Mouse (Mus musculus) cerebellum, adult 11-12 months (tissue): ENCODE results near the gene Stk11.

ENCODE experiments used
- DNase-seq: peaks from one replicate; pipeline ENCODE4 v3.0.0; 2022

The Stk11 gene

DNA sequence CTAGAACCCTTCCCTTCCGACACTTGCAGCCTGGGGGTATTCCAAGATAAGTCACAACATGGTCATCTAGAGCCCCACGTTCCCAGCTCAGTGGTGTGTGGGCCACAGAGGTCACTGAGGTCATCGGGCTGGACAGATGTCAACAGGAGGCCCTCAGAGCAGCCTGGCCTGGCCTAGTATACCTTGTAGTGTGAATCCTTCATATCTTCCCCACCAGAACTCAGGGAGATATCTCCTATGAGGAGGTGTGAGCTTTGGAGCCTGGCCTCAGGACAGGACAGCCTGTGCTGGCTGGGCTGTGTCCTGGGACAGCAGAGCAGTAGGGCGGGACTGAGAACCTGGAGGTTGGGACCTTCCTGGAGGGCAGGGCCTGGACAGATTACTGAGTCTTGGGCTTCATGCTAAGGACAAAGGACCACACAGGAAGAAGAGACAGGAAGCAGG lies 31.0 kb downstream of the Stk11 start:
- DNase-seq: no peak

DNA sequence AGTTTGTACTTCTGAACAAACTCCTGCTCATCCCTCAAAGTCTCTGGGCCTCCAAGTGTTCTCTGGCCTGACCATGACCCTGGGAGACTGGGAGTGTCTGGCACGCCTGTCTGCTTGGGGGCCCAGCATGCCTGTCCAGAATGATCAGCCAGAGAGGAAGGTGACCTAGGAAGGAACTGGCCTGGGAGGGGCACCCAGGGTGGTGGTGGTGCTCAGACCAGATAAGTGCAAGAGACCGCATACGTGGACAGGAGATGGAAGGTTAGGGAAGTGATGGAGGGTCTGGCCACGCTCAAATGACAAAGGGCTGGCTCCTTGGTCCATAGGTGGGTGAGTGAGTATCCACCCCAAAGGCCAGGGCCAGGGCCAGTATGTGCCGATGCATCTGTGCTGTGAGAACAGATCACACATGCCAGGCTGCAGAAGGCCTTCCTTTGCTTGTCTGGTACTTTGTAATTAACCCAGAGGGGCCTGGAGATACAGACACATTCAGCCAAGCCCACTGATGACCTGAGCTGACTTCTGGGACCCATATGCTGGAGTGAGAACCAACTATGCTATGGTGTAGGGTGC lies 31.6 kb downstream of the Stk11 start:
- DNase-seq: no peak

DNA sequence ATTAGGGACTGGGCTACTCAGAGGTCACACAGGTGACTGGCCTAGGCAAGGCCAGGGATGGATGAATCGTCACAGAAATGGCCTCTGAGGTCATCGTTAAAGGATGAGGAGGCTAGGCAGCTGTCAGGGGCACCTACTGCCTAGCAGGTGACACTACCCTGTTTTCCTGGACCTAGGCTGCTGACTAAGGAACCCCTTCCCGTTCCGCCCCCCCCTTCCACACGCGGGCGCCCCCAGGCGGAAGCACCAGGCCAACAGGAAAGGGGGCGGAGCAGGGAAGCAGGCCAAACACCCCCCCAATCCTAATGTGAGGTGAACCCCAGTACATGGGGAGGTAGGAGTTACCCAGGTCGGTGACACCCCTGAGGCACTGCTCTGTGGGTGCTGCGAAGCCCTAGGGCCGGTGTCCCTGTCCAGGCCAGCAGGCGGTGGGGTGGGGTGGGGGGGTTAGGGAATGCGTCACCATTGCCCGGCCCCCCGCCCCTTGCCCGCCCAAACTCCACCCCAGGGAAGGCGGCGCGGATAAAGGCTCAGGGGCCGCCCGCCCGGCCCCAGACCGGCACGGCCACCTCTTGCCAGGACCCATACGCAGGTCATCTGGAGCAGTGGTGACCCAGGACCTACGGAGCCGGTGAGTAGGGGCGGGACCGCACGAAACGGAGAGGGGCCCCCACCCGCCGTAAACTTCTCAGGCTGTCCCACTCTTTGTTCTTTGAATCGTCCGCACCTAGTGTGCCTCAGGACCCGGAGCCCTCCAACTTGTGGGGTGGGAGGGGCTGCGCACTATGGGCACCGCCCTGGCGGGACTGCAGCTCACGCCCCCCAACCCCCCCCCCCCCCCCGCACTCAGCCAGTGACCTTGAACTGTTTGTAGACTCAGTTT lies 32.4 kb downstream of the Stk11 start, which contains the start of gene Midn:
Gene Midn (plus strand): TSS at position 554 of the 883 bp plus-strand sequence.
- peak; percentile 85 for DNase-seq

DNA sequence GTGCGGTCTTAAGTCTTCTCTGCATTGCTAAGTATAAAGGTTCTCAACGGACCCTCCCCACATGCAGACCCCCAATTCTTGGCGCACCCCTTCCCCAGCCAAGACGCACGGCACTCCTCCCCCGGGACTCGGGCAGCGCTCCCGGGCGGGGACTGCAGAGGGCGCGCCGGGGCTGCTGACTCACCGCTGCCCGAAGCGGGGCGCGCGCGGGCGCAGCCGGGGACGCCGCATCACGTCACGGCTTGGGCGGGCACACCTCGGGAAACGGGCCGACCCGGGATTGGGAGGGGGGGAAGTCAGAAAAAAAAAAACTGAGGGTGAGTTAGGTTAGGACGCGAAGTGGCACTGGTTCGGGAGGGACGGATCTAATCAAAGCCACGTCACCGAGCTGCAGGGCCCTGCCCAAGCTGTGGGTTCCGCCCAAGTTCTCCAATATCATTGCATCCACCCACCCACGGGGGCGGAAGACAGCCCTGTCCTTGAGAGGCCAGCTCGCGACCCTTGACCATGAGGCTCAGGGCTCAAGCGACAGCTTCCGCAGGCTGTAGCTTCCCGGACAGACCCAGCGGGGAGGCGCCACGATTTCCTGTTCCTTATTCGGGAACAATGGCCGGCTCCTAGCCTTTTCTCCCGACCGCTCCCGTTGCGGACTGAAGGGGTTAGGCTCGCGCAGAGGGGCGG lies 33.1 kb downstream of the Stk11 start:
- peak; percentile 95 for DNase-seq

DNA sequence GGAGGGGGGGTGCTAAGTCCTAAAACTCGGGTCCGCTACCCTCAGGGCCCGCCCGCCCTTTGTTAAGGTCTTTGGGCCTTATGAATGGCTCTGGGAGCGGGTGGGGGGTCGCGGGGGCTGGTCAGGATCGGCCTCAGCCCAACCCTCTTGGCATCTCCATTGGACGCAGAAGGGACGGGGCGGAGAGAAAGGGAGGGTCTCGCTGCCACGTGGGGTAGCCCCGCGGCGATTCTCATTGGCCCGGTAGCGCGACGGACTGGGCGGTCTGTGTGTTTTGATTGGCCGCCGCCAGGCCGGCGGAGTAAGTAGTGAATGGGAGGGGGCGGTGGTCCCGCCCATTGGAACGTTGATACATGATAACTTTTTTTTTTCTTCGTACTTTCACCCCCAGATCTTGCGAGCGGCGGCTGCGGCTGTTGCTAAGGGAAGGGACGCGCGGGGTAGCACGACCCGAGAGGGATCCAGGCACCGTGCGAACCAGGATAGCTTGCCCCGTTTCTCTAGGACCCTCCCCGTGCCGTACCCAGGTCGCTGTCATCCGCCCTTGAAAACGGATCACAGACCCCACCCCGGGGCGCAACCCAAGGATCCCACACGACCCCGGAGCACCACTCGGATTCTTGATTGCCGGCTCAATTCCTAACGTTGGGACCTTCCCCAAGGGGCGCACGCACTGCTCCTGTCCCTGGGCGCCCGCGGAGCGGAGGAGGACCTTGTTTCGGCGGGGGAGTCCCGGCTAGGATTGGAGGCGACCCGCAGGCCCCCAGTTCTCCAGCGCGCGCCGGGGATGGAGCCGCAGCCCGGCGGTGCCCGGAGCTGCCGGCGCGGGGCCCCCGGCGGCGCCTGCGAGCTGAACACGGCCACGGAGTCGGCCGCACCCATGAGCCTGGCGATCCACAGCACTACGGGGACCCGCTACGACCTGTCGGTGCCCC lies 34.0 kb downstream of the Stk11 start:
- peak; percentile 98 for DNase-seq

DNA sequence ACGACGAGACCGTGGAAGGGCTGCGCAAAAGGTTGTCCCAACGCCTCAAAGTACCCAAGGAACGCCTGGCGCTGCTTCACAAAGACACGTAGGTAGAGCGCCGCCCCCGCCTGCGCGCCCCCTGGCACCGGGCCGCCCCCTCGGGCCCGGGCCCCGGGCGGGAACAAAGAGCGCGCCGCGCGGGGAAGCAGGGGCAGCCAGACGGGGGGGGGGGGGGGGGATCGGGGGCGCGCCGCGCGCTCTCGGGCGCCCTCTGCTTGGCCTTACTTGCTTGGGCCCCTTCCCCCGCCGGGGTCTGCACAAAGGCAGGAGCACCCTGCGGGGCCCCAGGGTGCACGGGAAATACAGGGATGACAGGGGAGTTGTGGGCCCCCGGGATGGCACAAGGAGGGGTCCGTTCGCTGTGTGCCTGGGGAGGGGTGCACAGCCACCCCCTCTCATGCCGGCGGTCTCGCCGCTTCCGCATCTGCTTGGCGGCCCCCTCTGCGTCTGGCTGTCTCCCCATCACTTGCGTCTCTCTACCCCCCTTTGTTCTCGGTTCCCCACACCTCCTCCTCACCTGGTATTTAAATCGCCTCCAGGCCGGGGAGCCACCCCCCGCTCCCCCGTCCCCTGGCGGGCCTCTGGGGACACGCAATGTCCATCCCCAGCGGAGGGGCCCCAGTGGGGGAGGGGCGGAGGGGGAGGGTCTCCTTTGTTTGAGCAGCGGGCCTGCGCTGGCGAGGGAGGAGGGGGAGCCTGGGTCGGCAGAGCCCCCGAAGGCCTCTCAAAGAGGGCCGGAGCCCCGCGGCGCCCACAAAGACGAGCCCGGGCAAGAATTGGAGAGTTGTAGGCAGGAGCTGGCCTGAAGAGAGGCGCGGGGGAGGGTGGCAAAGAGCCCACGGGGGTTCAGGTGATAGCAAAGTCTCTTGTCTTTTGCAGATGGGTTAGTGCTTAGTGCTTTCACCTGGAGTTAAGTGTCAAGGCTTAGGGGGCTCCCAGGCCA lies 34.9 kb downstream of the Stk11 start:
- peak; percentile 84 for DNase-seq

DNA sequence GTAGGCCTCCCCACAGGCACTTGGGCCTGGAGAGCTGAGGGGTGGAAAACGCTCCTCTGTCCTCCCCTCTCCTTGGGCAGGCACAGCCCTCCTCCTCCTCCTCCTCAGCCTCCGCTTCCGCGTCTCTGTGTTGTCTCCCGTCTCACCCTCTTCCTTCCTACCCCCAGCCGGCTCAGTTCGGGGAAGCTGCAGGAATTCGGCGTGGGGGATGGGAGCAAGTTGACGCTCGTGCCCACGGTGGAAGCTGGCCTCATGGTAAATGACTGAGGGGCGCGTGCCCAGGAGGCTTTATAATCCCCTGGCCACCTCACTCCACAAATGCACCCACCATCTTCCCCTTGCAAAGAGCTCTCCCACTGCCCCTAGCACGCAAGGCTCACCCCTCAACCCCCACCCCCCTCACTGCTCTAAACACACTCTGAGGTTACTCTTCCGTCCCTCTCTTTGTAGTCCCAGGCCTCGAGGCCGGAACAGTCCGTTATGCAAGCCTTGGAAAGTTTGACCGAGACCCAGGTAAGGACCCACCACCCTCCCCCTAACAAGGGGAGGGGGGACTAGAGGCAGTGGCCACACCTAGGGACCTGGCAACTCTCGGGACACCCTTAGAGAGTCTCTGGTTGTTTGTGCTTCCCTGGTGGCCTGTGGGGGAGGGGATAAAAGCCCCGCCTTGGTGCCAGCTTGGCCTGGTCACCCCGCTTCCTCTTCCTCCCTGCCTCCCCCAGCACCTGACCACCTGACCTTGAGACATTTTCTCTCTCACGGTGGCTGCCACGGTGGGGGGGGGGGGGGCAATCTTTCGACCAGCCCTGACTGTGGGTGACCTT lies 35.8 kb downstream of the Stk11 start:
- DNase-seq: peak; percentile 81

DNA sequence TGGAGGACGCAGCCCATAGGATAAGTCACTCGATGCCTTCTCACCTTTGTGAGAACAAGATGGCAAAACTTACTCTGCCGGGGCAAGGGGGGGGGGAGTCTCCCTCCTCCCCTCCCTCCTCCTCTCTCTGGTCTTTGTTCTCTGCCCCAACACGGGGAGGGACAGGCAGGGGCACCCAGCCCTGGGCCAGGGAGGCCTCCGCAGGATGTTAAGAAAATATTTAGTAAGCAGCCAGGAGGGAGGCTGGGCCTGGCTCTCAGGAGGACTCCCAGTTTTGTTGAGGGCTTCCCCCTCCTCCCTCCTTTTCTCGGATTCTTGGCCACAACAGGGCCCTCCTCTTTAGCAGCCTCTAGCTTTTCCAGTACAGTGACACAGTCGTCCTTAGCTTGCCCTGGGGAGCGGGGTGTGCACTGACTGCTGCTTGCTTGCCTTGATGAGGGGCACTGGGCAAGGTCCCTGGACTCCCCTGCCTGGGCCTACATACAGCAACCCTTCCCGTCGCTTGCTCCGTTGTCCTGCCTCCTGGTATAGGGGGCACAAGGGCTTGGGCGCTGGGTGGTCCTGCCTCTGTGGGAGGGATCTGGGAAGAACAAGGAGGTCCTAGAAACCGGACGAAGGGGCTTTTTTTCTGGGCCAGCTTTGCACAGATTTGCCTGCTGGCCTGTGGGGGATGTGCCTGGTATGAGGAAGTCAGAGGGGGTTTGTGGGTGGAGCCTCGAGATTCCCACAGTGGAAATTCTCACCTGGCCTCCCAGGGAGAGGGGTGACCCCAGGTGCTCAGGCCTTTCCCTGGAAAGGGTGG lies 36.7 kb downstream of the Stk11 start:
- peak; percentile 72 for DNase-seq

DNA sequence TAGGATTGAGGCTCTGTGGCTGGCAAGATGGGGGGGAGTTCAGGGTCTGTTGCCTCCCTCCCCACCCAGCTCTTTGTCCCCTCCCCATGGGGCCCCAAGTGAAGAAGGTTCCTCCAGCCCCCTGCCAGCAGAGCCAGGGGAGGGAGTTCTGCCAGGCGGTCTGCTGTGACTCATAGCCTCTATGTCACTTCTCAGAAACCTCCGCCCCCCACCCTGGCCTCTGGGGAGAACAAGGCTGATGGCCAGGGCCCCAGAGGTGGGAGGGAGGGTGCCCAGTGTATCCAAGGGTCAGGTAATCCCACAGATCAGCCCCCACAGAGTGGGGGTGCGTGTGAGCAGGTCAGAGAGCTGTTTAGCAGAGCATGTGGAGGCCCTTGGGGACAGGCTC lies 37.3 kb downstream of the Stk11 start:
- peak; percentile 75 for DNase-seq

DNA sequence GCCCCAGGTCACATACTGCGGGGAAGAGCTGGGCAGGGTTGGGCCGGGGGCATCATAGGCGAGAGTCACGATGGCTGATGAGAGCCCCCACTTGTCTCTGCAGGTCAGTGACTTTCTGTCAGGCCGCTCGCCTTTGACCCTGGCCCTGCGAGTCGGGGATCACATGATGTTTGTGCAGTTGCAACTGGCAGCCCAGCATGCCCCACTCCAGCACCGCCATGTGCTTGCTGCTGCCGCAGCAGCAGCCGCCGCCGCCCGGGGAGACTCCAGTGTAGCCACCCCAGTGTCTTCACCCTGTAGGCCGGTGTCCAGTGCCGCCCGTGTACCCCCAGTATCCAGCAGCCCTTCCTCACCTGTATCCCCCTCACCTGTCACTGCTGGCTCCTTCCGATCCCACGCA lies 38.1 kb downstream of the Stk11 start:
- no peak for DNase-seq

DNA sequence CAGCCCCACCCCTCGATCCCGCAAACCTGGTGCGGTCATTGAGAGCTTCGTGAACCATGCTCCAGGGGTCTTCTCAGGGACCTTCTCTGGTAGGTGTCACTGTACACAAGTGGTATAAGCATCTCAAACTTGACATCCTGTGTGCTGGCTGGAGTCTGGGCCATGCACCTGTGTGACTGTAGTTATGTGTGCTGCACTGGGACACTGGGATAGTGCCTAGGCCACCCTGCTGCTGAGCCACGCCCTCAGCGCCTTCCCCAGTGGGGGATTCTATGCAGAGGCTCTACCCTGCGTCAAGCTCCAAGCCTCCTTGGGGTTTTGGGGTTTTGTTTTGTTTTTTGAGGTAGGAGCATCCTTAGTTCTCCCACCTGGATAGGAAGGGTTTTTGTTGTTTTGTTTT lies 38.8 kb downstream of the Stk11 start:
- DNase-seq: no peak

DNA sequence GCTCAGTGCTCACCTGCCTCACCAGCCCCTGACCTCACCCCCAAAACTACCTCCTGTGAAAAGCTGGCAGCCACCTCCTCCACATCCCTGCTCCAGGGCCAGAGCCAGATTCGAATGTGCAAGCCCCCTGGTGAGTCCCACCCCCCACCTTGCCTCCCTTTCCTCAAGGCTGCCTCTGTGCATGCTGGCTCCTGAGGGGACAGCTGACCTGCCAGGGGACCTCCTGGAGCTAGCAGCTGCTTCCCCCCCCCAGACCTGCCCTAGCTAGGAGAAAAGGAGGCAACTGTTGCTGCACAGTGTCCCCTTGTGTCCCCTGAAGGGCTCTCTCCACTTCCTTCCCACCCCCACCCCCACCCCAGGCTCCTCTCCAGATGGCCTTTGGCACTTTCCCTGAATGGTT lies 39.7 kb downstream of the Stk11 start:
- DNase-seq: no peak

DNA sequence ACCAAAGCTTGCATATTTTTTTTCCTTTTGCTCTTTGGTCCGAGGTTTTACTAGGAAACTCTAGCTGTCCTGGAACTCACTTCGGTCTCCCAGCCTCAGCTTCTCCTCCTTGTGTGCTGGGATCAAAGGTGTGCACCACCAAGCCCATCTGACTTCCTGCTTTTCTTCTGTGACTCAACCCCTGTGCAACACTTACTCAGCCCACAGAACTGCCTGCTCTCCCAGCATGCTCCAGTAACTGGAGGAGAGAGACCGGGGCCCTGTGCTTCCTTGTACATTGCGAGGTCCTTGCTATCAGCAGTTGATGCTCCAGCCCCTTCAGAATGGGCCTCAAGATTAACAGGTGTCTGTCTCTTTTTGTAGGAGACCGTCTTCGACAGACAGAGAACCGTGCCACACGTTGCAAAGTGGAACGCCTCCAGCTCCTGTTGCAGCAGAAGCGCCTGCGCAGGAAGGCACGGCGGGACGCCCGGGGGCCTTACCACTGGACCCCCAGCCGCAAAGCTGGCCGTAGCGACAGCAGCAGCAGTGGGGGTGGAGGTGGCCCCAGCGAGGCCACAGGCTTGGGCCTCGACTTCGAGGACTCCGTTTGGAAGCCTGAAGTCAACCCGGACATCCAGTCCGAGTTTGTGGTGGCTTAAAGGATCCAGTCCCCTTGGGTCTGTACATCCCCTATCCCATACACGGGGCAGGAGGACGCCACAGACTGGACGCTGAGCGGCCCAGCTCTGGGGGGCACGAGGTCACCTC lies 40.6 kb downstream of the Stk11 start:
- no peak for DNase-seq

DNA sequence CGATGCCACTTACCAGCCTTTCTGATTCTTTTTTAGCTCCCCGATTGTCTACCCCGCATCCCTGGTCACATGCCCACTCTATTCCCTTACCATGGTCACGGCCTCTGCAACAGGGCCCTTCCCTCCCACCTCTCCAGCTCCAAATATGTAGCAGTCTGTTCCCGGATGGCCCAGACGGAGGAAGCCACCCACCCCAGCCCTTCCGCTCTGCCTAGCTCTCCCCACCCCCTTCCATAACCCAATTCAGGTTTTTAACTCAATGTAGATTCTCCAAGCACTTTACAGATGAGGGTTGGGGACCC lies 41.1 kb downstream of the Stk11 start:
- DNase-seq: no peak

DNA sequence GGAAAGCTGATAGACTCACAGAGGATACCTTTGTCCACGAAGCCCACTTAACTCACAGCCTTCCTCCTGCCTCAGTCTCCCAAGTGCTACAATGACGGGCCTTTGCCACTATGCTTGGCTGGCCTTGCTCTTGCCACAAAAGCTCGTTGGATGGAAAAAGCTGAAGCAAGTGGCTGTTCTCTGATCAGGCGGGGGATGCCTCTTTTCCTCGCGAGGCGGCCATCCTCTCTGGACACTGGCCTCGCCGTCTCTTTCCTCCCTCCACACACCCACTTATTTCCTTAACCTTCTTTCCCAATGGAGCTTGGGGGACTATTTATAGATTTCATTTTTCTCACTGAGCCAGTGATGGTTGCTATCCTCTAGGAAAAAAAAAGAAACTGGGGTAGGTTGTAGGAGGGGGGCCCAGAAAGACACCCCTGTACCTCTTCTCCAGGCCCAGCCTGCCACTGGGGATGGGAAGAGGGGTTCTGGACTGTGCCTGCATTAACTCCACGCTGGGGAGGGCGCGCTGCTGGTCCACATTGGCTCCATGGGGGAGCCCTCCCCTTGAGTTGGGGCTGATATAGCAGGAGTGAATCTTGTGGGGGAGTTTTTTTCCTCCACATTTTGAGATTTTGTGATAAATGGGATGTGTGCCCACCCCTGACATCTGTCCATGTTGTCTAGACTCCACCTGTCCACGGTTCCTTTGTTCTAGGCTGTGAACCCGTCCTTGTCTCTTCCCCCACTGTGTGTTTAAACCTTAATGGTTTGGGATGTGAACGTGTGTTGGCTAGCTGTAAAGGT lies 41.7 kb downstream of the Stk11 start:
- DNase-seq: no peak

DNA sequence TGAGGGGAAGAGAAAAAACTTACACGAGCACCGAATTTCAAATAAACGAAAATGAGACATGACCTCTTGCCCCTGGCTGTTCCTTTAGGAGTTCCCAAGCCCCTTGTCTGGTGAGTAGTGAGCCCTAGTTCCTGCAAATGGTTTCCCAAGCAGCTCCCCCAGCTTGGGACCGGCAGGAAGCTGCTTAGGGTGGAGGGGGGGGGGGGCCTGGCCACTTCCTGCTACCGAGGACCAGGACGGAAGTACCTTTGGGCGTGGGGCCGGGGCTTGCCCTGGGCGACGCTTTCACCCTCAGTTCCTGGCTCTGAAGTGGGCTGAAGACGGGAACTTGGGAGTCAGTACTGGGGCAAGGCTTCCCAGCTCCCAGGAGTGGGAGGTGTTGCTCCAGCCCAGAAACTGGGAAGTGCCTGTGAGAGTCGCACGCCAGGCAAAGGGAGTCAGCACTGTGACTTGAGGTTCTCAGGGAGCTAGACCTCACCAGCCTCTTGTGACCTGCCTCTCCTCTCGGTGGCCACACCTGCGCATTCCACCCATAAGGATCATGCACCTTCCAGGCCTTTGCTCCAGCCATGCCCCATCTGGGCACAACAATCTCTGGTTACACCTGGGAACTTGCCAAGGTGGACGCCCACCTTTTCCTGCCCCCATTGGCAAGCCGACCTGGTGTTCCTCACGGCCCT lies 42.8 kb downstream of the Stk11 start:
- DNase-seq: peak; percentile 73

DNA sequence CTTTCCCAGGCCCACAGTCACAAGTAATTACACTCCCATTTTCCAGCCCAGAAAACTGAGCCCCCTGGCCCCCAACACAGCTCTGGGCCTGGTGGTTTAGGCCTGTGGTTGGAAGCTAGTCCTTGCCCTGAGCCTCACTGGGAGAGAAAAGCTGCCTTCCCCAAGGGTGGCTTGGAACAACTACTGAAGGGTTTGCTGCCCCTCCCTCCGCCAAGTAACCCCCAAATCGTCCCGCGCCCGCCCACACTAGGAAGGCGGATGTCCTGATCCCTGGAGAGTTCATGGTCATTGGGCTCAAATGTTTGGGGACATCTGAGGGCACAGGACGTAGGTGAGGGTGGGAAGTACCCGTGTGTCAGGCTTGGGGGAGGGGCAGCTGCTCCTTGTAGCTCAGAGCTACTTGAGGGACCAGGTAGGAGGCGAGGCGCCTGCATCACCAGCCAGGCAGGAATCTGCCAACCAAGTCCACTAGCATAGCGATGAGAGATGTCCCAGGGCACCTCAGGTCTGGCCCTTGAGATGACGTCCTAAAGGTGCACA lies 43.5 kb downstream of the Stk11 start:
- peak; percentile 84 for DNase-seq
